Mouse (Mus musculus) ES-E14 (cell line): ENCODE measurements around the gene Cul7. TPM values are rescaled to one million over a fixed set of nuclear protein-coding genes. Genes with fewer than 3 reads are reported as not detected.

Source experiments
- DNase-seq: peaks from one replicate; pipeline ENCODE4 v3.0.0-alpha.2; 2013; ENCODE audit warnings: low read depth, low spot score
- H3K27ac ChIP-seq: 2 replicates; pipeline ENCODE4 v1.5.1; 2012; ENCODE audit warnings: low read depth, mild to moderate bottlenecking, low read length, moderate library complexity, mixed read lengths; ENCODE audit not compliant: poor library complexity, insufficient read depth, severe bottlenecking
- H3K36me3 ChIP-seq: 2 replicates; pipeline ENCODE4 v1.6.1; 2012; ENCODE audit warnings: mild to moderate bottlenecking, low read length, moderate library complexity, mixed read lengths; ENCODE audit not compliant: control insufficient read depth, poor library complexity, insufficient read depth, severe bottlenecking
- H3K4me1 ChIP-seq, 2 experiments: fragments of 150-350 bp in 1 of 2; sonication (generic) in 1 of 2; 2 replicates each; pipeline ENCODE4 v1.6.1; 2012; ENCODE audit warnings: low read length in 2 of 2, mild to moderate bottlenecking in 1 of 2, mixed read lengths in 1 of 2; ENCODE audit not compliant: control insufficient read depth in 2 of 2, insufficient read depth in 2 of 2, poor library complexity in 1 of 2
- H3K4me3 ChIP-seq, 2 experiments: fragments of 150-350 bp in 1 of 2; sonication (generic) in 1 of 2; 2 replicates each; pipeline ENCODE4 v1.5.1; 2012; ENCODE audit warnings: low read length in 2 of 2, low read depth in 1 of 2, mild to moderate bottlenecking in 1 of 2, mixed read lengths in 1 of 2; ENCODE audit not compliant: insufficient read depth in 1 of 2, poor library complexity in 1 of 2, severe bottlenecking in 1 of 2
- H3K9ac ChIP-seq: 2 replicates; pipeline ENCODE4 v1.6.1; 2012; ENCODE audit warnings: low read depth, mild to moderate bottlenecking, low read length, mixed read lengths; ENCODE audit not compliant: poor library complexity, insufficient read depth, severe bottlenecking
- H3K9me3 ChIP-seq: fragments of 150-350 bp; sonication (generic); 2 replicates; pipeline ENCODE4 v1.6.1; 2012; ENCODE audit warnings: low read depth, mild to moderate bottlenecking, low read length; ENCODE audit not compliant: control insufficient read depth, insufficient read depth
- CHD2 ChIP-seq: IDR thresholded peaks from 2 replicates; pipeline ENCODE4 v1.6.1; 2014; ENCODE audit warnings: mild to moderate bottlenecking, low read depth, low read length, inconsistent platforms
- HCFC1 ChIP-seq: IDR thresholded peaks from 2 replicates; pipeline ENCODE4 v1.6.1; 2012; ENCODE audit warnings: low read length, inconsistent platforms, borderline replicate concordance; ENCODE audit not compliant: insufficient read depth
- MAFK ChIP-seq: IDR thresholded peaks from 2 replicates; pipeline ENCODE4 v1.6.1; 2014; ENCODE audit warnings: mild to moderate bottlenecking, low read depth, low read length, inconsistent platforms; ENCODE audit not compliant: insufficient read depth
- ZC3H11A ChIP-seq: IDR thresholded peaks from 2 replicates; pipeline ENCODE4 v1.6.1; 2012; ENCODE audit warnings: low read depth, mild to moderate bottlenecking, inconsistent platforms, low read length, borderline replicate concordance
- ZNF384 ChIP-seq: IDR thresholded peaks from 2 replicates; pipeline ENCODE4 v1.6.1; 2012; ENCODE audit warnings: low read depth, low read length, inconsistent platforms
- in situ Hi-C, 2 experiments: fragments of 600-800 bp; cut with MboI; formaldehyde crosslinking; loops; one replicate each; pipeline ENCODE4 v1.15.1; 2025; ENCODE audit warnings: low sequenced_read_pairs in 2 of 2, inconsistent platforms in 1 of 2; ENCODE audit not compliant: unreplicated experiment in 2 of 2
- total RNA-seq: library from RNA; depleted of rRNA; stranded (reverse); fragments of 300-350 nt; gene quantifications from 2 replicates; pipeline ENCODE4 v1.2.3, GENCODE M21; 2012

Gene Cul7
- total RNA-seq, 1 experiment: 96.1 TPM

GRCm38 (mm10) chr17:46623819-46624557, 26.1 kb upstream of the Cul7 start:
- peak overlapping the region; percentile 66 for H3K9ac ChIP-seq
- in situ Hi-C loops: no loop called here
- no peak for TF ChIP-seq MAFK
- TF ChIP-seq CHD2: no peak
- TF ChIP-seq HCFC1: no peak
- no peak for TF ChIP-seq ZNF384
- TF ChIP-seq ZC3H11A: no peak
- H3K27ac ChIP-seq: peak overlapping the region; percentile 55
- H3K9me3 ChIP-seq: no peaks in the 10 kb centered on the region
- no peak for DNase-seq
- H3K36me3 ChIP-seq: no peaks in the 10 kb centered on the region
- peak overlapping the region; percentile 37 to 49; a peak in 3 of 4 replicates for H3K4me3 ChIP-seq
- H3K4me1 ChIP-seq: peaks cover 17 to 58% of the 10 kb centered on the region in 2 experiments

DNA sequence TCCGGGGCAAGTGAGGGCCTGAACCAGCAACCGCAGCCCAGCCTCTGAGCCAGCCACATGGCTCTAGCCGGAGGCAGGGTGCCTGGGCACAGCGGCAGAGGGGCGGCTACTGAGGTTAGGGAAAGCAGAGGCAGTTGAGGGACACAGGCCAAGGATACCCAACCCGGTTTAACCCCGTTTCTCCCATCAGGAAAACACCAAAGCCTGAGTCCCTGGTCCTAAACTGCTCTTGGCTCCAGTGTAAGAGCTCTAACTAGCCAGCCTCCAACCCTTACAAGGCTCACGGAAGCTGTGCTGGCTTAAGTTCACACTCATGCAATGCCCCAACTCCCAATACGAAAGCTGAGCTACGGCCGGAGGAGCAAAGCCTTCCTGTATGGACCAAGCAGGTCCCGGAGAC, 25.5 kb upstream of the Cul7 start:
- H3K9ac ChIP-seq: peak overlapping the region; percentile 66
- no peaks in the 10 kb centered on the region for H3K9me3 ChIP-seq
- peak overlapping the region; percentile 37 to 49; a peak in 3 of 4 replicates for H3K4me3 ChIP-seq
- no peak for DNase-seq
- H3K4me1 ChIP-seq: peaks cover 15 to 58% of the 10 kb centered on the region in 2 experiments
- H3K36me3 ChIP-seq: no peaks in the 10 kb centered on the region
- in situ Hi-C loops: no loop called here
- peak overlapping the region; percentile 55; the same call in 1 of the 2 replicates for H3K27ac ChIP-seq
- TF ChIP-seq MAFK: no peak
- TF ChIP-seq ZC3H11A: no peak
- TF ChIP-seq ZNF384: no peak
- no peak for TF ChIP-seq CHD2
- TF ChIP-seq HCFC1: no peak

DNA sequence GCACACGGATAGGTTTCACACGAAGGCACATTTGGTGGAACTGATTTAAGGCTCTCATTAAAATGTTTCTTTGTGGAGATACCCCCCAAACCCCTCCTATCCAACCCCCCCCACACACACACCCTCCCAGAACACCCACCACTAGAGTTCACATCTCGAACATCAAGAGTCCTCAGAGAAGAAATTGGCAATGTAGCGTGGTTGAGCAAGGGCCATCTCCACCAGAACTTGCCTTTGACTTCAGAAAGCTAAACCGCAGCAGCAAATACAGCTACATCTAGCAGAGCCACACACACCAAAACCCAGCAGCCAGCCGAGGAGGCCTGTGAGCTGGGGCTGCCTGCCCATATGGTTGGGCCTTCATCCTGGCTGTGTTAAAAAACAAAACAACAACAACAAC, 22.7 kb upstream of the Cul7 start:
- H3K27ac ChIP-seq: no peak overlapping the region
- in situ Hi-C loops: no loop called here
- H3K9ac ChIP-seq: peak overlapping the region; percentile 34; the same call in 1 of the 2 replicates
- TF ChIP-seq HCFC1: no peak
- TF ChIP-seq CHD2: no peak
- TF ChIP-seq MAFK: no peak
- TF ChIP-seq ZC3H11A: no peak
- no peak for TF ChIP-seq ZNF384
- H3K4me3 ChIP-seq: 0 out of 4 replicates have a peak overlapping the region, but pooled peaks of 1 of the 2 experiments have one; percentile 95
- no peaks in the 10 kb centered on the region for H3K9me3 ChIP-seq
- peaks cover 3% of the 10 kb centered on the region; the same call in 1 of the 2 replicates for H3K36me3 ChIP-seq
- H3K4me1 ChIP-seq: peaks cover 15 to 55% of the 10 kb centered on the region in 2 experiments
- no peak for DNase-seq

- no peak for DNase-seq
- H3K27ac ChIP-seq: no peak overlapping the region
- TF ChIP-seq ZC3H11A (no peak), CHD2 (no peak), ZNF384 (no peak), MAFK (no peak), HCFC1 (no peak)
- peak overlapping the region; percentile 77 to 95 for H3K4me3 ChIP-seq
- peaks cover 5% of the 10 kb centered on the region; the same call in 1 of the 2 replicates for H3K36me3 ChIP-seq
- in situ Hi-C loops: no loop called here
- peaks cover 14 to 47% of the 10 kb centered on the region in 2 experiments for H3K4me1 ChIP-seq
- no peaks in the 10 kb centered on the region for H3K9me3 ChIP-seq
- H3K9ac ChIP-seq: peak overlapping the region; percentile 91
These were observed 21.7 kb upstream of the Cul7 start for GRCm38 (mm10) chr17:46628471-46628790.
